Mouse (Mus musculus): ENCODE data around the gene C130050O18Rik. TPM values are rescaled to one million over a fixed set of nuclear protein-coding genes. Genes with fewer than 3 reads are reported as not detected.

The C130050O18Rik gene
- total RNA-seq (2014; fragmentation: Nextera tagmentation) (0.53 and 5.8 TPM in 2 replicates), total RNA-seq (2017) (1.4 and 3.6 TPM in 2 replicates)

- ATAC-seq (replicated peaks; ENCODE audit: poor library complexity, severe bottlenecking): peak; percentile 54
Measured at GRCm38 (mm10) chr5:139404801-139405401, at the start of gene C130050O18Rik. C130050O18Rik (plus strand) TSS chr5:139405280.

GRCm38 (mm10) chr5:139358653-139359052 is 46.4 kb upstream of the C130050O18Rik start:
- peak; percentile 56 for ATAC-seq (replicated peaks; ENCODE audit: poor library complexity, severe bottlenecking)

- ATAC-seq (replicated peaks; ENCODE audit: poor library complexity, severe bottlenecking): no peak
Measured at GRCm38 (mm10) chr5:139359244-139359643, 45.8 kb upstream of the C130050O18Rik start.

- no peak for ATAC-seq (replicated peaks; ENCODE audit: poor library complexity, severe bottlenecking)
Measured at GRCm38 (mm10) chr5:139363858-139364257, 41.2 kb upstream of the C130050O18Rik start.

GRCm38 (mm10) chr5:139364260-139364910 is 40.7 kb upstream of the C130050O18Rik start:
- ATAC-seq (replicated peaks; ENCODE audit: poor library complexity, severe bottlenecking): peak; percentile 48

GRCm38 (mm10) chr5:139364911-139365571 is 40.0 kb upstream of the C130050O18Rik start:
- ATAC-seq (replicated peaks; ENCODE audit: poor library complexity, severe bottlenecking): no peak

GRCm38 (mm10) chr5:139365827-139366226 is 39.3 kb upstream of the C130050O18Rik start:
- peak; percentile 64 for ATAC-seq (replicated peaks; ENCODE audit: poor library complexity, severe bottlenecking)

- ATAC-seq (replicated peaks; ENCODE audit: poor library complexity, severe bottlenecking): peak; percentile 53
Measured at GRCm38 (mm10) chr5:139366484-139366883, 38.6 kb upstream of the C130050O18Rik start.

- ATAC-seq (replicated peaks; ENCODE audit: poor library complexity, severe bottlenecking): no peak
Measured at GRCm38 (mm10) chr5:139367884-139368458, 37.1 kb upstream of the C130050O18Rik start.

- ATAC-seq (replicated peaks; ENCODE audit: poor library complexity, severe bottlenecking): no peak
Measured at GRCm38 (mm10) chr5:139368638-139369320, 36.3 kb upstream of the C130050O18Rik start.

- ATAC-seq (replicated peaks; ENCODE audit: poor library complexity, severe bottlenecking): no peak
Measured at GRCm38 (mm10) chr5:139370336-139370735, 34.7 kb upstream of the C130050O18Rik start.

- ATAC-seq (replicated peaks; ENCODE audit: poor library complexity, severe bottlenecking): no peak
Measured at GRCm38 (mm10) chr5:139371118-139371517, 34.0 kb upstream of the C130050O18Rik start.

GRCm38 (mm10) chr5:139371631-139372401 is 33.3 kb upstream of the C130050O18Rik start:
- ATAC-seq (replicated peaks; ENCODE audit: poor library complexity, severe bottlenecking): peak; percentile 89

GRCm38 (mm10) chr5:139373126-139373525 is 32.0 kb upstream of the C130050O18Rik start:
- peak; percentile 31 for ATAC-seq (replicated peaks; ENCODE audit: poor library complexity, severe bottlenecking)

GRCm38 (mm10) chr5:139373889-139374444 is 31.1 kb upstream of the C130050O18Rik start:
- no peak for ATAC-seq (replicated peaks; ENCODE audit: poor library complexity, severe bottlenecking)

- ATAC-seq (replicated peaks; ENCODE audit: poor library complexity, severe bottlenecking): no peak
Measured at GRCm38 (mm10) chr5:139374841-139375240, 30.2 kb upstream of the C130050O18Rik start.

GRCm38 (mm10) chr5:139377468-139378270 is 27.4 kb upstream of the C130050O18Rik start, which contains the start of gene Gpr146:
Gpr146 (plus strand) TSS chr5:139377697.
- ATAC-seq (replicated peaks; ENCODE audit: poor library complexity, severe bottlenecking): peak; percentile 14

GRCm38 (mm10) chr5:139378271-139378556 is 26.9 kb upstream of the C130050O18Rik start:
- no peak for ATAC-seq (replicated peaks; ENCODE audit: poor library complexity, severe bottlenecking)
